Comparison of ENCODE assay signal across 11 mouse cellular contexts in genomic region chr5:113782624-113783023, GRCm38 (mm10). TPM values are rescaled to one million over a fixed set of nuclear protein-coding genes. Genes with fewer than 3 reads are reported as not detected.
DNase-seq lines count a peak whose midpoint lies in the region; ATAC-seq and TF ChIP-seq lines count a peak whose summit lies in the region.
"Had no signal": no experiment of that assay in that cellular context is flagged by ENCODE, and none has a peak within 500 bp of the region (broad histone marks: within the 10 kb centered on the region; RNA-seq: fewer than 3 reads in every experiment).

No protein-coding gene starts in this region.

- TF ChIP-seq POLR2A in myocyte (IDR thresholded peaks at IDR 0.05; ENCODE audit: insufficient read length, low read depth): no peak

- peaks cover 53% of the 10 kb centered on the region for H3K4me1 ChIP-seq in embryonic facial prominence, embryonic 13.5 days
- H3K4me1 ChIP-seq in kidney, embryonic 15.5 days: peaks cover 18% of the 10 kb centered on the region
- H3K4me1 ChIP-seq in midbrain, embryonic 15.5 days: no peaks in the 10 kb centered on the region
- H3K4me1 ChIP-seq: forebrain, embryonic 12.5 days had no signal

- H3ac ChIP-seq in myocyte (ENCODE audit: control insufficient read depth, insufficient read length): no peak overlapping the region

- no peaks in the 10 kb centered on the region; the same call in 1 of the 2 replicates for H3K27me3 ChIP-seq in embryonic facial prominence, embryonic 13.5 days
- 0 out of 2 replicates have a peak, but pooled peaks cover 5% of the 10 kb centered on the region for H3K27me3 ChIP-seq in kidney, embryonic 15.5 days
- no peaks in the 10 kb centered on the region for H3K27me3 ChIP-seq in myocyte (ENCODE audit: control insufficient read depth, insufficient read depth, insufficient read length)
- H3K27me3 ChIP-seq in midbrain, embryonic 15.5 days (replicated peaks): peaks cover 14% of the 10 kb centered on the region

- H3K9ac ChIP-seq in embryonic facial prominence, embryonic 13.5 days: 0 out of 2 replicates have a peak overlapping the region, but pooled peaks have one; percentile 52
- H3K9ac ChIP-seq in kidney, embryonic 15.5 days: no peak overlapping the region
- no peak overlapping the region for H3K9ac ChIP-seq in midbrain, embryonic 15.5 days
- H3K9ac ChIP-seq: forebrain, embryonic 12.5 days had no signal

- peaks cover 7% of the 10 kb centered on the region for H3K36me3 ChIP-seq in embryonic facial prominence, embryonic 13.5 days
- peaks cover 9% of the 10 kb centered on the region; the same call in 1 of the 2 replicates for H3K36me3 ChIP-seq in kidney, embryonic 15.5 days
- no peaks in the 10 kb centered on the region for H3K36me3 ChIP-seq in myocyte (ENCODE audit: control insufficient read depth, insufficient read depth)
- H3K36me3 ChIP-seq in midbrain, embryonic 15.5 days (replicated peaks): no peaks in the 10 kb centered on the region

- no peaks in the 10 kb centered on the region for H3K79me2 ChIP-seq in myocyte (ENCODE audit: control insufficient read depth, insufficient read depth)

- 84% methylated on average over 7 of the region's 7 CpGs for WGBS in embryonic facial prominence, embryonic 13.5 days
- 79% methylated on average over 7 of the region's 7 CpGs for WGBS in kidney, embryonic 15.5 days
- 87% methylated on average over 7 of the region's 7 CpGs for WGBS in midbrain, embryonic 15.5 days

- H3K4me3 ChIP-seq in layer of hippocampus, adult 2 months: no peak overlapping the region
- H3K4me3 ChIP-seq in embryonic facial prominence, embryonic 13.5 days: no peak overlapping the region
- no peak overlapping the region for H3K4me3 ChIP-seq in kidney, embryonic 15.5 days (replicated peaks)
- no peak overlapping the region for H3K4me3 ChIP-seq in myocyte
- no peak overlapping the region for H3K4me3 ChIP-seq in midbrain, embryonic 15.5 days
- H3K4me3 ChIP-seq: forebrain, embryonic 12.5 days had no signal

- ATAC-seq in embryonic facial prominence, embryonic 13.5 days (ENCODE audit: insufficient number of reproducible peaks, insufficient read depth, low FRiP score, low TSS enrichment, low read depth): no peak
- no peak for ATAC-seq in kidney, embryonic 15.5 days (replicated peaks; ENCODE audit: low FRiP score)
- ATAC-seq in midbrain, embryonic 15.5 days (replicated peaks): no peak

- no peak for DNase-seq in layer of hippocampus, adult 2 months (ENCODE audit: low spot score in 2 of 2)
- DNase-seq in layer of hippocampus, adult 11-12 months (ENCODE audit: low spot score): no peak
- DNase-seq in ovary, postnatal 14 days (ENCODE audit: low spot score): no peak
- DNase-seq: adrenal gland, postnatal 36 days; cerebellum, adult 11 months; lung, postnatal 10 days had no signal

- H3K27ac ChIP-seq in layer of hippocampus, adult 2 months: peak overlapping the region; percentile 65; the same call in 1 of the 2 replicates
- peak overlapping the region; percentile 92 for H3K27ac ChIP-seq in embryonic facial prominence, embryonic 13.5 days
- H3K27ac ChIP-seq in kidney, embryonic 15.5 days: peak overlapping the region; percentile 89; the same call in 1 of the 2 replicates
- H3K27ac ChIP-seq in midbrain, embryonic 15.5 days: no peak overlapping the region
- H3K27ac ChIP-seq: forebrain, embryonic 12.5 days had no signal

- H3K9me3 ChIP-seq in embryonic facial prominence, embryonic 13.5 days: no peaks in the 10 kb centered on the region
- no peaks in the 10 kb centered on the region for H3K9me3 ChIP-seq in kidney, embryonic 15.5 days (replicated peaks)
- H3K9me3 ChIP-seq in midbrain, embryonic 15.5 days: no peaks in the 10 kb centered on the region

- no peak overlapping the region for H3K4me2 ChIP-seq in embryonic facial prominence, embryonic 13.5 days
- H3K4me2 ChIP-seq in kidney, embryonic 15.5 days: no peak overlapping the region
- H3K4me2 ChIP-seq in myocyte (ENCODE audit: low read depth): peak overlapping the region; percentile 41
- H3K4me2 ChIP-seq in midbrain, embryonic 15.5 days: no peak overlapping the region
- H3K4me2 ChIP-seq: forebrain, embryonic 12.5 days had no signal

- TF ChIP-seq CTCF in layer of hippocampus, adult 2 months (conservative IDR thresholded peaks at IDR 0.05): no peak

TF ChIP-seq in myocyte, 11 proteins besides CTCF, POLR2A, EP300 and RAD21:
- TF ChIP-seq E2F4 (IDR thresholded peaks at IDR 0.05; ENCODE audit: insufficient read depth): no peak
- TF ChIP-seq POLR2AphosphoS2 (IDR thresholded peaks at IDR 0.05; ENCODE audit: insufficient read length, low read depth): no peak
- TF ChIP-seq USF1 (IDR thresholded peaks at IDR 0.05; ENCODE audit: low read depth): no peak
- no peak for TF ChIP-seq MAX (IDR thresholded peaks at IDR 0.05; ENCODE audit: low read depth)
- TF ChIP-seq SRF (IDR thresholded peaks at IDR 0.05; ENCODE audit: control insufficient read depth, insufficient read length, low read depth): no peak
- no peak for TF ChIP-seq MYOD1 (IDR thresholded peaks at IDR 0.05; ENCODE audit: control insufficient read depth in 1 of 3, insufficient read length in 2 of 3, low read depth in 2 of 3)
- TF ChIP-seq MYOG (IDR thresholded peaks at IDR 0.05; ENCODE audit: control insufficient read depth in 1 of 3, insufficient read depth in 1 of 3, insufficient read length in 2 of 3, low read depth in 2 of 3): no peak
- no peak for TF ChIP-seq TCF3 (IDR thresholded peaks at IDR 0.05; ENCODE audit: insufficient read length, low read depth)
- TF ChIP-seq TCF12 (IDR thresholded peaks at IDR 0.05; ENCODE audit: insufficient read depth, poor library complexity, severe bottlenecking): no peak
- no peak for TF ChIP-seq CEBPB (IDR thresholded peaks at IDR 0.05; ENCODE audit: insufficient read depth, poor library complexity, severe bottlenecking)
- TF ChIP-seq REST (IDR thresholded peaks at IDR 0.05; ENCODE audit: insufficient read depth, insufficient read length): no peak

RNA-seq across cellular contexts. Expression of gene Iscu, which starts 10.1 kb away (rescaled TPM):
- 100 to 1,000 TPM; 111 to 122 TPM for total RNA-seq in layer of hippocampus, adult 2 months (2021)
- polyA plus RNA-seq in embryonic facial prominence, embryonic 13.5 days (2015; fragmentation: Nextera tagmentation; extraction: Ambion mirVana): 101 and 106 TPM in 2 replicates
- 104 and 112 TPM in 2 replicates for polyA plus RNA-seq in kidney, embryonic 15.5 days (2015; fragmentation: Nextera tagmentation; extraction: Ambion mirVana)
- 163 TPM for polyA plus RNA-seq in myocyte (2012; fragmentation: generic; extraction: Trizol)
- 75.4 and 78.4 TPM in 2 replicates for polyA plus RNA-seq in midbrain, embryonic 15.5 days (2015; fragmentation: Nextera tagmentation; extraction: Ambion mirVana)

RNA-seq across cellular contexts. Expression of gene Sart3, which starts 10.3 kb away (rescaled TPM):
- 10 to 100 TPM; 53.5 to 54.4 TPM for total RNA-seq in layer of hippocampus, adult 2 months (2021)
- polyA plus RNA-seq in embryonic facial prominence, embryonic 13.5 days (2015; fragmentation: Nextera tagmentation; extraction: Ambion mirVana): 63.6 and 65.7 TPM in 2 replicates
- polyA plus RNA-seq in kidney, embryonic 15.5 days (2015; fragmentation: Nextera tagmentation; extraction: Ambion mirVana): 57.6 and 59.2 TPM in 2 replicates
- polyA plus RNA-seq in myocyte (2012; fragmentation: generic; extraction: Trizol): 29.3 TPM
- 53.3 and 57.5 TPM in 2 replicates for polyA plus RNA-seq in midbrain, embryonic 15.5 days (2015; fragmentation: Nextera tagmentation; extraction: Ambion mirVana)

RNA-seq across cellular contexts. Expression of gene Tmem119, which starts 17.7 kb away (rescaled TPM):
- 10 to 100 TPM; 22.8 to 24.0 TPM for total RNA-seq in layer of hippocampus, adult 2 months (2021)
- polyA plus RNA-seq in embryonic facial prominence, embryonic 13.5 days (2015; fragmentation: Nextera tagmentation; extraction: Ambion mirVana): 109 and 141 TPM in 2 replicates
- 50.4 and 52.1 TPM in 2 replicates for polyA plus RNA-seq in kidney, embryonic 15.5 days (2015; fragmentation: Nextera tagmentation; extraction: Ambion mirVana)
- polyA plus RNA-seq in myocyte (2012; fragmentation: generic; extraction: Trizol): 62.0 TPM
- 5.7 and 6.3 TPM in 2 replicates for polyA plus RNA-seq in midbrain, embryonic 15.5 days (2015; fragmentation: Nextera tagmentation; extraction: Ambion mirVana)

RNA-seq across cellular contexts. Expression of gene Ficd, which starts 47.0 kb away (rescaled TPM):
- total RNA-seq in layer of hippocampus, adult 2 months (2021): 10 to 100 TPM; 12.2 to 12.5 TPM
- 6.2 and 6.6 TPM in 2 replicates for polyA plus RNA-seq in embryonic facial prominence, embryonic 13.5 days (2015; fragmentation: Nextera tagmentation; extraction: Ambion mirVana)
- polyA plus RNA-seq in kidney, embryonic 15.5 days (2015; fragmentation: Nextera tagmentation; extraction: Ambion mirVana): 4.8 and 6.1 TPM in 2 replicates
- polyA plus RNA-seq in myocyte (2012; fragmentation: generic; extraction: Trizol): 5.0 TPM
- polyA plus RNA-seq in midbrain, embryonic 15.5 days (2015; fragmentation: Nextera tagmentation; extraction: Ambion mirVana): 10.4 and 10.7 TPM in 2 replicates

RNA-seq across cellular contexts. Expression of gene Selplg, which starts 49.8 kb away (rescaled TPM):
- total RNA-seq in layer of hippocampus, adult 2 months (2021): 10 to 100 TPM; 28.3 to 28.8 TPM
- 2.2 and 2.3 TPM in 2 replicates for polyA plus RNA-seq in embryonic facial prominence, embryonic 13.5 days (2015; fragmentation: Nextera tagmentation; extraction: Ambion mirVana)
- 1.5 and 2.2 TPM in 2 replicates for polyA plus RNA-seq in kidney, embryonic 15.5 days (2015; fragmentation: Nextera tagmentation; extraction: Ambion mirVana)
- polyA plus RNA-seq in myocyte (2012; fragmentation: generic; extraction: Trizol): not detected
- polyA plus RNA-seq in midbrain, embryonic 15.5 days (2015; fragmentation: Nextera tagmentation; extraction: Ambion mirVana): 2.4 and 2.8 TPM in 2 replicates
